Mouse (Mus musculus): ENCODE measurements around the gene Snx29. TPM values are rescaled to one million over a fixed set of nuclear protein-coding genes. Genes with fewer than 3 reads are reported as not detected.
A peak's percentile ranks its signal among the peaks of the same experiment; 100 is the strongest.

Snx29 gene
- polyA plus RNA-seq, 1 experiment from 2014 or later = 17.2 TPM

GRCm38 (mm10) chr16:11692744-11693143 lies 370.0 kb downstream of the Snx29 start:
- Histone ChIP-seq H3K27ac (replicated peaks) (no peak overlapping the region), H3K9me3 (no peaks in the 10 kb centered on the region), H3K36me3 (no peaks in the 10 kb centered on the region), H3K4me3 (no peak overlapping the region), H3K27me3 (no peaks in the 10 kb centered on the region), H3K4me2 (no peak overlapping the region), H3K4me1 (replicated peaks) (peaks cover 9% of the 10 kb centered on the region; the same call in 1 of the 2 replicates), H3K9ac (no peak overlapping the region)
- WGBS = 67% methylated on average over 5 of the region's 5 CpGs
- no peak for ATAC-seq (ENCODE audit: low FRiP score, low read depth)

GRCm38 (mm10) chr16:11694386-11694785 lies 371.7 kb downstream of the Snx29 start:
- WGBS = 56% methylated on average over 4 of the region's 4 CpGs
- H3K9ac ChIP-seq = no peak overlapping the region
- no peaks in the 10 kb centered on the region for H3K27me3 ChIP-seq
- no peaks in the 10 kb centered on the region for H3K9me3 ChIP-seq
- H3K4me2 ChIP-seq = no peak overlapping the region
- no peak for ATAC-seq (ENCODE audit: low FRiP score, low read depth)
- H3K27ac ChIP-seq (replicated peaks) = no peak overlapping the region
- H3K36me3 ChIP-seq = no peaks in the 10 kb centered on the region
- peaks cover 9% of the 10 kb centered on the region; the same call in 1 of the 2 replicates for H3K4me1 ChIP-seq (replicated peaks)
- H3K4me3 ChIP-seq = no peak overlapping the region

- Histone ChIP-seq H3K4me3 (no peak overlapping the region), H3K27ac (replicated peaks) (no peak overlapping the region), H3K36me3 (no peaks in the 10 kb centered on the region), H3K9ac (no peak overlapping the region), H3K27me3 (no peaks in the 10 kb centered on the region), H3K4me1 (replicated peaks) (peaks cover 4% of the 10 kb centered on the region; the same call in 1 of the 2 replicates), H3K9me3 (no peaks in the 10 kb centered on the region), H3K4me2 (no peak overlapping the region)
- ATAC-seq (ENCODE audit: low FRiP score, low read depth) = no peak
- WGBS = 75% methylated on average over 3 of the region's 3 CpGs
These were observed 374.1 kb downstream of the Snx29 start for GRCm38 (mm10) chr16:11696767-11697166.

- Histone ChIP-seq H3K4me2 (no peak overlapping the region), H3K9ac (no peak overlapping the region), H3K4me3 (no peak overlapping the region), H3K9me3 (no peaks in the 10 kb centered on the region), H3K27me3 (no peaks in the 10 kb centered on the region), H3K27ac (replicated peaks) (no peak overlapping the region), H3K36me3 (no peaks in the 10 kb centered on the region), H3K4me1 (replicated peaks) (no peaks in the 10 kb centered on the region)
- ATAC-seq (ENCODE audit: low FRiP score, low read depth) = peak; percentile 81
- 62% methylated on average over 8 of the region's 8 CpGs for WGBS
These were observed 375.1 kb downstream of the Snx29 start for GRCm38 (mm10) chr16:11697710-11698357.

- no peaks in the 10 kb centered on the region for H3K9me3 ChIP-seq
- H3K4me3 ChIP-seq = no peak overlapping the region
- no peaks in the 10 kb centered on the region for H3K4me1 ChIP-seq (replicated peaks)
- no peaks in the 10 kb centered on the region for H3K36me3 ChIP-seq
- H3K27me3 ChIP-seq = no peaks in the 10 kb centered on the region
- H3K4me2 ChIP-seq = no peak overlapping the region
- no peak for ATAC-seq (ENCODE audit: low FRiP score, low read depth)
- 82% methylated on average over 1 of the region's 1 CpGs for WGBS
- no peak overlapping the region for H3K9ac ChIP-seq
- no peak overlapping the region for H3K27ac ChIP-seq (replicated peaks)
These were observed 378.9 kb downstream of the Snx29 start for GRCm38 (mm10) chr16:11701579-11701978.

- H3K36me3 ChIP-seq = no peaks in the 10 kb centered on the region
- no peaks in the 10 kb centered on the region for H3K27me3 ChIP-seq
- no peak for ATAC-seq (ENCODE audit: low FRiP score, low read depth)
- H3K9ac ChIP-seq = no peak overlapping the region
- no peak overlapping the region for H3K27ac ChIP-seq (replicated peaks)
- no peaks in the 10 kb centered on the region for H3K4me1 ChIP-seq (replicated peaks)
- 54% methylated on average over 5 of the region's 5 CpGs for WGBS
- no peaks in the 10 kb centered on the region for H3K9me3 ChIP-seq
- H3K4me3 ChIP-seq = no peak overlapping the region
- H3K4me2 ChIP-seq = no peak overlapping the region
These were observed 381.4 kb downstream of the Snx29 start for GRCm38 (mm10) chr16:11704096-11704495.

- Histone ChIP-seq H3K9me3 (no peaks in the 10 kb centered on the region), H3K4me1 (replicated peaks) (peaks cover 9% of the 10 kb centered on the region), H3K27ac (replicated peaks) (no peak overlapping the region), H3K27me3 (no peaks in the 10 kb centered on the region), H3K4me2 (no peak overlapping the region), H3K4me3 (no peak overlapping the region), H3K9ac (no peak overlapping the region), H3K36me3 (no peaks in the 10 kb centered on the region)
- ATAC-seq (ENCODE audit: low FRiP score, low read depth) = peak; percentile 19; the same call in 1 of the 2 replicates
- 73% methylated on average over 4 of the region's 4 CpGs for WGBS
These were observed 382.7 kb downstream of the Snx29 start for GRCm38 (mm10) chr16:11705456-11705855.

GRCm38 (mm10) chr16:11708097-11708496 lies 385.4 kb downstream of the Snx29 start:
- Histone ChIP-seq H3K27ac (replicated peaks) (no peak overlapping the region), H3K27me3 (no peaks in the 10 kb centered on the region), H3K4me1 (replicated peaks) (peaks cover 9% of the 10 kb centered on the region), H3K4me3 (no peak overlapping the region), H3K9ac (no peak overlapping the region), H3K9me3 (no peaks in the 10 kb centered on the region), H3K4me2 (no peak overlapping the region), H3K36me3 (no peaks in the 10 kb centered on the region)
- no peak for ATAC-seq (ENCODE audit: low FRiP score, low read depth)
- 98% methylated on average over 2 of the region's 2 CpGs for WGBS

GRCm38 (mm10) chr16:11709382-11709781 lies 386.7 kb downstream of the Snx29 start:
- Histone ChIP-seq H3K27ac (replicated peaks) (no peak overlapping the region), H3K9ac (no peak overlapping the region), H3K4me3 (no peak overlapping the region), H3K36me3 (no peaks in the 10 kb centered on the region), H3K4me2 (no peak overlapping the region), H3K9me3 (no peaks in the 10 kb centered on the region), H3K4me1 (replicated peaks) (peaks cover 9% of the 10 kb centered on the region), H3K27me3 (no peaks in the 10 kb centered on the region)
- WGBS = 80% methylated on average over 4 of the region's 4 CpGs
- no peak for ATAC-seq (ENCODE audit: low FRiP score, low read depth)

- Histone ChIP-seq H3K9me3 (no peaks in the 10 kb centered on the region), H3K27ac (replicated peaks) (no peak overlapping the region), H3K9ac (no peak overlapping the region), H3K4me2 (no peak overlapping the region), H3K4me1 (replicated peaks) (peaks cover 9% of the 10 kb centered on the region), H3K36me3 (no peaks in the 10 kb centered on the region), H3K4me3 (no peak overlapping the region), H3K27me3 (no peaks in the 10 kb centered on the region)
- ATAC-seq (ENCODE audit: low FRiP score, low read depth) = peak; percentile 24; the same call in 1 of the 2 replicates
- WGBS = 44% methylated on average over 5 of the region's 5 CpGs
These were observed 387.4 kb downstream of the Snx29 start for GRCm38 (mm10) chr16:11709999-11710667.

- 38% methylated on average over 2 of the region's 2 CpGs for WGBS
- no peak for ATAC-seq (ENCODE audit: low FRiP score, low read depth)
These were observed 390.7 kb downstream of the Snx29 start for GRCm38 (mm10) chr16:11713265-11713865.

GRCm38 (mm10) chr16:11716932-11717331 lies 394.2 kb downstream of the Snx29 start:
- Histone ChIP-seq H3K27me3 (no peaks in the 10 kb centered on the region), H3K27ac (replicated peaks) (no peak overlapping the region), H3K4me1 (replicated peaks) (no peaks in the 10 kb centered on the region; the same call in 1 of the 2 replicates), H3K4me3 (no peak overlapping the region), H3K9me3 (no peaks in the 10 kb centered on the region), H3K36me3 (no peaks in the 10 kb centered on the region), H3K4me2 (no peak overlapping the region), H3K9ac (no peak overlapping the region)
- 95% methylated on average over 1 of the region's 1 CpGs for WGBS
- ATAC-seq (ENCODE audit: low FRiP score, low read depth) = no peak

More at GRCm38 (mm10) chr16:11713265-11713865, 390.7 kb downstream of the Snx29 start:
- Histone ChIP-seq H3K4me1 (replicated peaks) (peaks cover 9% of the 10 kb centered on the region), H3K9ac (no peak overlapping the region), H3K4me2 (no peak overlapping the region), H3K4me3 (no peak overlapping the region), H3K36me3 (no peaks in the 10 kb centered on the region), H3K27ac (replicated peaks) (no peak overlapping the region), H3K27me3 (no peaks in the 10 kb centered on the region), H3K9me3 (no peaks in the 10 kb centered on the region)

All from hindbrain, embryonic 15.5 days (tissue).